Mouse (Mus musculus) erythroblast, adult 5-6 weeks (primary cell): ENCODE measurements around the gene Tex261. TPM values are rescaled to one million over a fixed set of nuclear protein-coding genes. Genes with fewer than 3 reads are reported as not detected.

Source experiments
- ATAC-seq: replicated peaks from 2 replicates; pipeline ENCODE4 v1.8.0; 2016; ENCODE audit warnings: moderate number of reproducible peaks, mild to moderate bottlenecking, moderate TSS enrichment, inconsistent platforms; ENCODE audit not compliant: poor library complexity, low FRiP score, severe bottlenecking
- total RNA-seq, 2 experiments: library from RNA; stranded (forward) in 1 of 2; stranded (reverse) in 1 of 2; fragments of 150-400 nt in 1 of 2; fragments of 200-764, 138-1000 nt in 1 of 2; gene quantifications; 2 replicates each; pipeline versions ENCODE4 v1.2.3 to v1.2.4; 2015 to 2017; ENCODE audit warnings: low replicate concordance in 2 of 2

Tex261 gene
- total RNA-seq, 2 experiments from 2014 or later: 8.6 to 28.2 TPM

- ATAC-seq: no peak
Measured at GRCm38 (mm10) chr6:83762880-83763431, 12.7 kb downstream of the Tex261 start.

GRCm38 (mm10) chr6:83762344-83762743, 13.3 kb downstream of the Tex261 start, which contains the start of gene Ankrd53:
Gene Ankrd53 (plus strand): TSS chr6:83762644.
- no peak for ATAC-seq

- ATAC-seq: no peak
Measured at GRCm38 (mm10) chr6:83756051-83756450, 19.6 kb downstream of the Tex261 start.

- ATAC-seq: peak; percentile 64
Measured at GRCm38 (mm10) chr6:83750171-83750684, 25.4 kb downstream of the Tex261 start.

- ATAC-seq: no peak
Measured at GRCm38 (mm10) chr6:83749286-83749685, 26.3 kb downstream of the Tex261 start.

- no peak for ATAC-seq
Measured at GRCm38 (mm10) chr6:83745466-83745865, 30.1 kb downstream of the Tex261 start.

GRCm38 (mm10) chr6:83744557-83744956, 31.1 kb downstream of the Tex261 start:
- ATAC-seq: no peak

- ATAC-seq: no peak
Measured at GRCm38 (mm10) chr6:83744126-83744525, 31.5 kb downstream of the Tex261 start.

GRCm38 (mm10) chr6:83743212-83743611, 32.4 kb downstream of the Tex261 start:
- no peak for ATAC-seq

- no peak for ATAC-seq
Measured at GRCm38 (mm10) chr6:83742761-83743160, 32.9 kb downstream of the Tex261 start, which contains the start of gene Atp6v1b1. Gene Atp6v1b1 (plus strand): TSS chr6:83742990.

GRCm38 (mm10) chr6:83738596-83738995, 37.0 kb downstream of the Tex261 start:
- ATAC-seq: no peak

GRCm38 (mm10) chr6:83737311-83737710, 38.3 kb downstream of the Tex261 start:
- ATAC-seq: no peak

- 0 out of 2 replicates have a peak, but pooled peaks have one; percentile 57 for ATAC-seq
Measured at GRCm38 (mm10) chr6:83731128-83731527, 44.5 kb downstream of the Tex261 start.

- ATAC-seq: no peak
Measured at GRCm38 (mm10) chr6:83729350-83729970, 46.2 kb downstream of the Tex261 start.

GRCm38 (mm10) chr6:83728488-83728887, 47.1 kb downstream of the Tex261 start:
- peak; percentile 64; the same call in 1 of the 2 replicates for ATAC-seq

- ATAC-seq: no peak
Measured at GRCm38 (mm10) chr6:83727178-83727577, 48.4 kb downstream of the Tex261 start.

GRCm38 (mm10) chr6:83722526-83722925, 53.1 kb downstream of the Tex261 start:
- ATAC-seq: no peak
